Mouse (Mus musculus) G1E (cell line): Measurements from ENCODE around the gene Nfkb1.

Source experiments
- CTCF ChIP-seq: IDR thresholded peaks from 2 replicates; pipeline ENCODE4 v1.5.1; 2012; ENCODE audit warnings: low read depth, low read length, inconsistent platforms, mixed read lengths
- GATA1 ChIP-seq: IDR thresholded peaks from 2 replicates; pipeline ENCODE4 v1.6.1; 2012; ENCODE audit warnings: borderline replicate concordance, low read length, inconsistent platforms, mixed read lengths
- GATA2 ChIP-seq: IDR thresholded peaks from 2 replicates; pipeline ENCODE4 v1.6.1; 2012; ENCODE audit warnings: low read depth, low read length, inconsistent platforms, borderline replicate concordance
- POLR2AphosphoS5 ChIP-seq: IDR thresholded peaks from 2 replicates; pipeline ENCODE4 v1.6.1; 2012; ENCODE audit warnings: low read depth, low read length, inconsistent platforms; ENCODE audit not compliant: insufficient replicate concordance
- TAL1 ChIP-seq: conservative IDR thresholded peaks from 2 replicates; pipeline ENCODE4 v1.6.1; 2012; ENCODE audit warnings: low read depth, low read length, inconsistent platforms, mixed read lengths

GRCm38 (mm10) chr3:135625290-135625689 is 66.1 kb downstream of the Nfkb1 start:
- TF ChIP-seq CTCF, result no peak
- TF ChIP-seq GATA1, result no peak
- no peak for TF ChIP-seq TAL1
- TF ChIP-seq GATA2, result no peak
- no peak for TF ChIP-seq POLR2AphosphoS5
